Mouse (Mus musculus) megakaryocyte progenitor cell, adult 5-6 weeks (primary cell): Measurements from ENCODE around the gene Atp10b. TPM values are rescaled to one million over a fixed set of nuclear protein-coding genes. Genes with fewer than 3 reads are reported as not detected.

ENCODE experiments used
- total RNA-seq, 2 experiments: library from RNA; stranded (forward) in 1 of 2; stranded (reverse) in 1 of 2; fragments of 157-497, 149-512 nt in 1 of 2; fragments of 200-1000 nt in 1 of 2; gene quantifications; 2 replicates each; pipeline versions ENCODE4 v1.2.3 to v1.2.4; 2015 to 2017

The Atp10b gene
- total RNA-seq, 2 experiments from 2014 or later = not detected

Other genes with a start within 250 kb of the Atp10b start
- not detected in 2 replicates for gene Gm9972, start 114.1 kb upstream of the Atp10b start, total RNA-seq (2015)
- not detected in 2 replicates for gene Gm9972, start 114.1 kb upstream of the Atp10b start, total RNA-seq (2017)